Mouse (Mus musculus): ENCODE data around the gene Mta1.

GRCm38 (mm10) chr12:113155076-113155771 lies 57.1 kb downstream of the Mta1 start:
- no peak for TF ChIP-seq CTCF (IDR thresholded peaks at IDR 0.05; ENCODE audit: extremely low read depth, insufficient read length, insufficient replicate concordance, low read depth, low read length)
- TF ChIP-seq POLR2A (IDR thresholded peaks at IDR 0.05; ENCODE audit: low read depth, low read length) = peak; percentile 48; the same call in 1 of the 2 replicates

Data from small intestine, adult 2 months (tissue).